Mouse (Mus musculus) 416B (cell line): ENCODE measurements around the gene Zc3h7b.
A peak's percentile ranks its signal among the peaks of the same experiment; 100 is the strongest.

Experiments used
- DNase-seq: peaks from one replicate; pipeline ENCODE4 v3.0.0; 2011; ENCODE audit warnings: low read depth

Gene Zc3h7b

DNA sequence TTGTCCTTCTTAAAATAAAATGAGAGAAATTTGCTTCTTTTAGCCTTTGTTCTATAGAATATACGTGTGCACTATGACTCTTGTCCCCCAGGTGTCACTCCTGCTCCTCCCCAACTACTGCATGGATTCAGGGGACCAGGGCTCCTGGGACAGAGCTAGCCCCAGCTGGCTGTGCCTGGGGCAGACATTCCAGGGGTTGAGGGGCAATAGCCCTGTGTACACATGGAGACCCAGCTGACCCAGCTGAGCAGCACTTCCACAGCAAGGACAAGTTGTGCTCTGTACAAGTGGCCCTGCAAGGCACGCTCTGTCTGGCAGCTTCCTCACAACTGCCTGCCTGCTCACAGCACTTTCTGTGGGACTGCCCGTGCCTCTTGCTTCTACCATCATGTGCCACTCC, 51.4 kb downstream of the Zc3h7b start:
- DNase-seq, result peak; percentile 42

DNA sequence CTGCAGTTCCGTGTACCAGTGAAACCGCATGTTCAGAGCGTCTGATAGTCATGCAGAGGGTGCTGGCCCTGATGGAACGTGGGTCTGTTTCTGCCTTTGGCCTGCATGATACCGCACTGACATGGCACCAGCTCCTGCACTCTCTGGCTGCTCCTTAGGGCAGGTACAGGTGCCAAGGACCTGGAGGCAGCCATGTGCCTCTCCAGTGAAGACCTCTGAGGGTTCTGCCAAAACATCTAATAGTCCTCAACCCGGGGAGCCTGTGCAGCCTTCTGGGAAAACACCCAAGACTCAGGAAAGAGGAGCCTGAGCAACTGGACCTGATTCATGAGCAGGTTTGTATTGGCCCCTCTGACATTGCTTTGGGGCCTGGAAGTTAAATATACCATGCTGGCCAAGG, 53.0 kb downstream of the Zc3h7b start:
- no peak for DNase-seq

DNA sequence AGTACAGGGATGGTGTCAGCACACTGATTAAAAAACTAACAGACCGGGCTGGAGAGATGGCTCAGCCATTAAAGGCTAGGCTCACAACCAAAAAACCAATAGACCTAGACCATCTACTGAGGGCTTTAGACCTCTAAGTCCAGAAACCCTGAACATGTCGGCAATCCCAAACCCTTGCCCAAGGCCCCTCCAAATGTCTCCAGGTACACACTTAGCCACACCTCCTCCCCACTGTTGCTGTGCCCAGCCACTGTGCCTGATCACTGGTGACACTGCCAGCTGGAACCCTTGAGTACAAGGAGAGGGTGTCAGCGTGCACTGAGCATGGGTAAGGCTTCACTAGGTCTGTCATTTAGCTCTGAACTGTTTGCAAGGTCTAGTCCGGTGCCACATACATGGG, 53.6 kb downstream of the Zc3h7b start:
- no peak for DNase-seq

DNA sequence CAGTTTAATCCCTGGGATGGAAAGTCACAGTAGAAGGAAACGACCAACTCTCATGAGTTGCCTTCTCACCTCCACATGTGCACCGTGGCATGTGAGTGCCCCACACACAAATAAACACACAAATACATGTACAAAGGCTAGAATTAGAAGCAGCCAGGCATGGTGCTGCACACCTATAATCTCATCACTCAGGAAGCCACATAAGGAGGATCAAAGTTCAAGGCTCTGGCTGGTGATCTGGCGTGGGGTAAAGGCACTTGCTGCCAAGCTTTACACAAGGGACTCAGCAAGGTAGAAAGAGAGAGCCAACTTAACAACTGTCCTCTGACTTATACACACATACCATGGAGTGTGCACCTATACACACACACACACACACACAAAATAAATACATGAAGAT, 55.5 kb downstream of the Zc3h7b start:
- no peak for DNase-seq

DNA sequence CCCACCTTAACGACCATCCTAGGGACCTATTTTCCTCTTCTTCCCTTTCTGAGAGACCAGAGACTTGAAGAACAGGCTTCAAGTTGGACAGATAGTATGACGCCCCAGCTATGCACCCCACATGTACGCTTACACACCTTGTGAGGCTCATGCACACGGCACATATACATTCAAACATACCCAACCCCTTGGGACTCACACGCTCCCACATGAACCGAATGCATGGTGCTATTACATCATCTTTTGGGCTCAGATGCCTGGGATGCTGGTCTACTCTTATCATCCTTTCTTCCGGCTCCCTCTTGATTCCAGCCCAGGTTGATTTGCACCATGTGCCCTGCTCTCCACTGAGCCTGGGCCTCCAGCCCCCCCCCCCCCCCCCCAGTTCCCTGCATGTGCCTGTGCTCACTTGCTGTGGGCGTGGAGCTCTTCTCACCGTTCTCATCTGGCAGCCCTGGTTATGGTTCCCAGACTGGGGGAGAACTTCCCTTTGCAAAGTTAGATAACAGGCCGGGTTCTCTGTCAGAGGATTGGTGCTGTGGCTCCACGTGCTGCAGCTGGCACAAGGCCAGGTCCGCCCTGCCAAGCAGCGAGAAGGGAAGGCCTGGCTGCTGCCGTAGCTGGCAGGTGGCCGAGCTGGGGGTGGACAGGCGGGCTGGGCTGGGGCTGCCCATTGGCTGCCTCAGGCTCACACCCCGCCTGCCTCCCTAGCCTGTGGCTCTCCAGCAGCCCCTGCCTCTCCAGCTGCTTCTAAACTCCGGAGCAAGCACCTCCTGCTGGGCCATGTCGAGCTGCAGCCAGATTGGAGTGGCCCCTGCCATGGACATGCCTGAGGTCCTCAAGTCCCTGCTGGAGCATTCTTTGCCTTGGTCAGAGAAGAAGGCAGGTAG, 57.4 kb downstream of the Zc3h7b start, which contains the start of gene Tef:
TSS of gene Tef (plus strand) at position 421 of the 890 bp plus-strand sequence.
- DNase-seq, result peak; percentile 98

DNA sequence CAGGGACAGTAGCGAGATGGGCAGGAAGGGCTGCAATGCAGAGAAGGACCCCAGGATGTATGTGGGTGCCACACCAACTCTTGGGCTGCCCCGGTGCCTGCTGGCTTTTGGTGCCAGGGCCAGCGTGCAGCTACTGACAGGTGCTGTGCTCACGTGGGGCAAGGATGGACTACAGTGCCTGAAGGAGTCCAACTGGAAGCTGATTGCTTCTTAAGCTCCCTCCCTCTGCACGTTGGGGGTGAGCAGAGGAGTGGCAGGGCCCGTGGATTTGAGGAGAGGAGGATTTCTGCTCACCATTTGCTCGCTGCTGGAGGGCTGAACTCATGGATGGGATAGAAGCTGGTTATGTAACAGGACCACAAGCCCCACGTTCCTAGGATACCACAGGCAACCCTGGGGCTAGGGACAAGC, 58.1 kb downstream of the Zc3h7b start:
- no peak for DNase-seq

DNA sequence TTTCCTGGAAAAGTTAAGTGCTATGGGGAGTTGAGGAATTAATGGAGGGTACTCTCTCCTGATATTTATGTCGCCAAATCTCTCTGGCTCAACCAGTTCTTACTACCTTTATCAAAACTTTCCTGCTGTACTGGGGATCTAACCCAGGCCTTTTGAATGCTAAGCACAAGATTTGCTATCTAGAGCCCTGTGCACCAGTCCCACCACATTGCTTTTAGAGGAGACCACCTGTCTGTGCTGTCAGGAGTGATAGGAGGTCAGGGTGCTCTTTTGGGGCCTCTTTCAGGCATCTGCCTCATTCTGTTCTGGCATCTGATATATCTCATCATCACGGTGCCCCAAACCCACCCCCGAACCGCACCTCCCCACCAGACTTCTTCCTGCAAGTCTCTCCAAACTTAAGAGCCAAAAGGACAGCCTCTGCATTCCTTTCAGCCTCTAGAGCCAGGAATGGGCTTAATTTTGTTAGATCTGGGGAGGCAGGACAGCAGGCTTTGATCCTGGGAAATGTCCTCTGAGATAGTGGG, 58.6 kb downstream of the Zc3h7b start:
- DNase-seq, result no peak

DNA sequence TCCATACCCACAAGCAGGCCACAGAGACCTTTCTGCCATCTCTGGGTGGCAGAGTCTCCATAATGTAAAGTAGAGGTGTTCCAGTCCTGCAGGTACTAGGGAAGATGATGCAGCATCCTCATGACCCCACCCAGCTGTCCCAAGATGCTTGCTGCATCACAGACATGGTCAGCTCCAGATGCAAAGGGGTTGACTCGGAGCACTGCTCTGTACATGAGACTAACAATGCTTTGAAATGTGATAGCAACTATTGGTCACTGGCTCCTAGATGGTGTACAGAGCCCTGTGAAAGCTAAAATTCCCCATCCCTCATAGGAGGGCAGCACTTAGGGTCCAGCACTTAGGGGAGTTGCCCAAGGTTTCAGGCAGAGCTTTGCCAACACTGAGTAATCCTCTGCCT, 59.3 kb downstream of the Zc3h7b start:
- no peak for DNase-seq

DNA sequence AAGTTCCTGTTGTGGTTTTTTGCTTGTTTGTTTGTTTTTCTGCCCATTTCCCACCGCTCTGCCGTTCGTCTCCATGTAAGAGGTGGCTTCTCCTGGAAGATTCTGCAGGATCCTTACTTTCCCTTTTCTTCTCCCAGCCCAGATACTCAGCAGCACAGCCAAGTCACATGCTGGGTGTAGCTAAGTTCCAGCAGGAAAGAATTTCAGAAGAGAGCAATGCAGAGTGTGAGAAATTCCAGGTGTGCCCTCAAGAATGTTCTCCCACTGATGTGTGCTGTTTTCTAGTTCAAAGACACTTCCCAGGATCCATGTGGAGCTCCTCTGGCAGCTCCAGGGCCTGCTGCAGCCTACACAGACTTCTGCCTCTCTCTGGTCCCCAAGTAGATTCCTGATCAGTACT, 60.0 kb downstream of the Zc3h7b start:
- DNase-seq, result no peak

DNA sequence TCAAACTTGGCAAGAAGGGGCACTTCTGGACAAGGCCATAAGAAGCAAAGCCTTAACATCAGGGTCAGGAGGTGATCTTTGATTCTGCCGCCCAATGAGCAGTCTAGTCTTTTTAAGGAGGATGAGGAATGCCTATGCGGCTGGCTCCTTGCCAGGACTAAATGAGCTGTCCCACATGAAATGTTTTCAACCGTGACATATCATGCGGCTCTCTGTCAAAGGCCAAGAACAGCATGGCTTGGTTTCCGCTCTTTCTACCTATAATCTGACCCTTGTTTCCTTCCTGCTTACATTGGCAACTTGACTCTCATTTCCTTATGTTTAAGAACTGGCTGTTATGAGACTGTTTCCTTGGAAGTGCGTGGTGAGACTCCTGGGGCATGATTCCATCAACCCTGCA, 60.8 kb downstream of the Zc3h7b start:
- DNase-seq, result no peak

DNA sequence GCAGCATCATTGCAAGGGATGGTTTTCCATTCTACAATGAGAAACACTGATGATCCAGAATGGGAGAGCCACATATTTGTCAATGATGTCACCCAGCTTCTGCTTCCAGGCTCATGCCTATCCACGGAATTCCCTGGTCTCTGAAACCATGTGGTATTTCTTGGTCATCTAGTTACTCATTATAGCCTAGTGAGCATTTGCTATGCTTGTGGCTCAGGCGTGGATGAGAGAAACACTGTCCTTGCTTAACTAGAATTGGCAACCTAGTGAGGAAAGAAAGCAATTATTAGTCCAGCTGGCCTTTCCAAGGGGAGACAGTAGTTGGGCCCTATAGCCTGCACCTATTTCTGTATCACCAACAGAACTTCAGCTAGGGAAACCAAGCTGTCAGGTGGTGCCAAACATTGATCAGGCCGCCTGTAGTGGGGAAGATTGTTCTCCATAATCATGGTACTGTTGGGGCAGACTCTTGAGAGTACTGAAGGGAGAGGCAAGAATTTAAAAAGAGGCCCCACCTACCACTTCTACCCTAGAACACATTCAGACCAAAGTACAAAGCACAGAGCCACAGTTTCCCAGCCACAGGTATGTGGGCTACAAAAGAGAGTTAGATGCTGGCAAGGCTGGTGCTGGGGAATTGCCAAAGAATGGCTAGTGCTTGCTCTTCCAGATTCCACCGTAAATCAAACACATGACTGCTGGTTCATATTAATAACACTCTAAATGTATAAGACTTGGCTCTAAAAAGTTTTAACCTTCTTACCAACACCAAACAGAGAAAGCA, 62.0 kb downstream of the Zc3h7b start:
- no peak for DNase-seq

DNA sequence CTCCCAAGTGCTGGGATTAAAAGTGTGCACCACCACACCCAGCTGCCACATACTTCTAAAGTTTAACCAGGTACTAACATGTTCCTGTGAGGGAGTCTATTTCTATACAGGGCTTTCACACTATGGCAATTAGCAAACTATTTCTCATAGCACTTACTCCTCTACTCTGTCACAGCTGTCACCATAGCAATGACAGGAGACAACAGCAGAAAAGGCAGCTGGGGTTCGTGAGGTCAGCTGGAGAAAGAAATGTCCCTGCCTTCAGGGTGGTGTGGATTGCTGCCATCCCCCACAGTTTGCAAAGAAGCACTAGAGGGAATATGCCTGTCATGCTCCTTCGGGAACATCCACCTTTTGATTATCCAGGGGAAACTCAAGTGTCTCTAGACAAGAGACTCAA, 63.9 kb downstream of the Zc3h7b start:
- DNase-seq, result no peak

DNA sequence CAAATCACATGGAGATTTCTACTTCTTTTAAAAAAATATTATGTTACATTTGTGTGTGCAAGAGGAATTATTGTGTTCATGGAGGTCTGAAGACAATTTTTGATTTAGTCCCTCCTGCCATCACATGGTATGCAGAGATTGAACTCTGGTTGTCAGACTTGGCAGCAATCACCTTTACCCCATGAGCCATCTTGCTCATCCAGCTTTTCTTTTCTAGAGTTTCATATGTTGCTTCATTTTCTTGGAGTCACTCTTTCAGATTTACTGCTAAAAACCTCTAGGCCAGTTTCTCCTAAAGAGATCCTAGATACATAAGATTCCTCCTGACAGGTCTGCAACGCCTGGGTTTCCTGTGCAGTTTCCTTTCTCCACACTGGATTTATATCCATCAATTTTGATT, 64.7 kb downstream of the Zc3h7b start:
- DNase-seq, result no peak

DNA sequence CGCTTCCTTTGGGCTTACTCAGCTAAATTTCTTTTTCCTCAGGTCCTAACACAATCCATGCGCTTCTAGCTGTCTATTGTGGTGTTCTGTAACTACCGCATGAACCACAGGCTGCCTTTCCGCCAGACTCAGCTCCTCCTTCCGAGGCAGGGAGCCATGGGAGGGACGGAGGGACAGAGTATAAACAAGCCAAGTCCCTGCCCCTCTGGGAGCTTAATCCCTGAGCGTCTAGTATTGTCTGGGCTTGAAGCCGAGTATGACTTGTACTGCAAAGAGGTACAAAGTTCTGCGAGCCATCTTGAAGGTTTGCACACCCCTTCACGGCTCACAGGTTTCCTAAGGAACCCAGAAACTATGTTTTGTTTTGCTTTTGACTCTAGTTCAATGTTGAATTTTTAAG, 65.3 kb downstream of the Zc3h7b start:
- peak; percentile 92 for DNase-seq

DNA sequence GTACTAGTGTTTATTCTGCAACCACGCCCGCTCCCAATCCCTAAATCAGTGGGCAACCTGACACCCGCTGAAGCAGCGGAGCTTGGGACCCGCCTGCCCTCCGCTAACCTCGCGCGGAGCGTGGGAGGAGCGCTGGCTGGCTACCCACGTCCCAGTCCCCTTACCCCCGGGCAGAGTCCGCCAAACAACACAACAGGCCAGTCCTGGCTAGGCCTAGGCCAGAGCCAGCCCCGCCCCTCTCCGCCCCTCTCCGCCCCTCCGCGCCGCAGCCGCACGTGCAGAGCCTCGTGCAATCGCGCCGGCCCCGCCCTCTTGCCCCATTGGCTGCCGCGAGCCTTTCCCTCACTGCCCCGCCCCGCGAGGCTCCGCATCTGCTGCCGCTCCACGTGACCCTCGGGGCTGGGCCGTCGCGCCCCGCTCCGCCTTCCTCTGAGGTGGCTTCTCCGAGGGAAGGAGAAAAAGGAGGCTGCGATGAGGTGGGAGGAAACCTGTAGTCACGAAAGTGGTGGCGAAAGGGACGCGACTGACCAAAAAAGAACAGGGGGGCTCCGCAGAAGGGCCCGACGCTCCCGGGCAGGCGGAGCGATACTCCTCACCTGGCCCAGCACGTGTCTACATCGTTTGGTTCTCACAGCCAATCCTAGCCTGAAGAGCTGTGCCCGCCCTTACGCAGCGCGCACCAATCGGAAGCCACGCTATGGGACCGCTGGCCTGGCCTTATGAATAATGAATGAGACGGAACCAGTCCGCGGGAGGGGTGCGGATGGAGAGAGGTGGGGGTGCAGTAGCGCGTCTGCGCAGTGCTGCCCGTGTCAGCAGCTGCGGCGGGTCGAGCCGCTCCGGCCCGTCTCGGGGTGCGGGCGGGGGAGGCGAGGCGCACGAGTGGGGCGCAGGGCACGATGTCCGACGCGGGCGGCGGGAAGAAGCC, 66.1 kb downstream of the Zc3h7b start:
- DNase-seq, result peak; percentile 100

DNA sequence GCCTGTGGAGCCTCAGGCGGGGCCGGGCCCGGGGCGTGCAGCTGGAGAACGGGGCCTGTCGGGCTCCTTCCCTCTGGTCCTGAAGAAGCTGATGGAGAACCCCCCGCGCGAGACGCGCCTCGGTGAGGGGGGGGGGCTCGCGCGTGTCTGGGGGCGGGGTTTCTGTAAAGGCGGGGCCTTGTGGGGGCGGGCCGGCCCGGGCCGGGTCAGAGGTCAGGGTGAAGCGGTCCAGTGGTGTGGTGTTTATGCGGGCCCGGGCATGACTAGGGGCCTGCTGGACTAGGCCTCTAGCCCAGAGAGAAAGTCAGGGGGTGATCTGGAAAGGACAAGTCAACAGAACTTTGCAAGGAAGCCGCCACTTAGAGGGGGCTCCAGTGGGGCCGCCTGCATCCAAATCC, 66.7 kb downstream of the Zc3h7b start:
- peak; percentile 80 for DNase-seq

DNA sequence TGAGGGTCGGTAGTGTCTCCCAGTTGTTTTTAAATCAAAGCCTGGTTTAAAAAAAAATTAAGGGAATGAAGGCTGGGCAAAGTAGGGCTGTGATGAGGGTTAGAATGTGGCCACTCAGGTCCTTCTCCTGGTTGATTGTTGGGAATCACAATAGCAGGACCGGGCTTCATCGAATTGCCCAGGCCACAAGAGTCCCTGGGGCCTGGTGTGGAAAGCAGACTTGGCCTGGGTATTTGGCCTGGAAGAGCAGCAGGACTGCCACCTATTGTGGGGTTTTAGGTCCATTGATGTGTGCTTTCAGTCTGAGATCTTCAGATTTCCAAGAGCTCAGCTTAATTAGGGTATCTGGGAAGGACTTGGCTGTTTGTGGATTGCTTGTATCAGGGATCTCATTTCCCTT, 67.4 kb downstream of the Zc3h7b start:
- DNase-seq, result peak; percentile 34

DNA sequence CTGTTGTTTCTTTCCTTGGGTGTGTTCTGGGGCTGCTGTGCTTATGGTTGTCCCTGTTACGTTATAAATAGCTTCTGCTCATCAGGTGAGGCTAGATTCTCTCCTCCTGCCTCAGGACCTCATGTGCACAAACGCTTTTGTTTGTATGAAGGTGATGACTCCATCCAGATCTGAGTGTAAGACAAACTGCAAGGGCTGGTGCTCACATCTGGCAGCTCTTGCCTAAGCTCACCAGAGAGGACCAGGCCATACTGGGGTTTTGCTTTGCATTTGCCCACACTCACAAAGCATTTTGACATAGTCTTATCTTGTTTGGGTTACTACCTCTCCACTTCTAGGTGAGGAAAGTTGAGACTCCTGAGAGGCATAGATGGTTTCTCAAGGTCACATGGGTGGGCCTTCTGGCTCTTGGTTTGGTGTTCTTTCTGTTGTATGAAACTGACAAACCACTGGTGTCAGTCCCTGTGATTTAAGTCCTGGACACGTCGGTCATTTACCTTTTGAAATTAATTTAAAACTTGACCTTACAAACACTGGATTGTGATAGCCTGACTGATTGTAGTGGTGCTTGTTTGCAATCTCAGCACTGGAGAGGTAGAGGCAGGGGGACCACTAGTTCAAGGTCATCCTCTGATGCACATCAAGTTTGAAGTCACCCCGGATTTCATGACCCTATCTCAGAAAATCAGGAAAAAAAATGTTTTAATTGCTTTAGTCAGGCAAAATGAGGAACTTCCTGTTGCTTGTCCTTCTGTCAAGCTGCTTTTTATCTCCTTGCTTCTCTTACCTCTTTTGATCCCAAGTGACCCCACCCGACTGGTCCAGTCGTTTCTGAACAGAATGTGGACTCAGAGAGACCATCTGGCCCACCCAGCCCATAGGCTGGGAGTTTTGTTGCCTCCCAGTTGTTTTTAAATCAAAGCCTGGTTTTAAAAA, 68.1 kb downstream of the Zc3h7b start:
- no peak for DNase-seq

DNA sequence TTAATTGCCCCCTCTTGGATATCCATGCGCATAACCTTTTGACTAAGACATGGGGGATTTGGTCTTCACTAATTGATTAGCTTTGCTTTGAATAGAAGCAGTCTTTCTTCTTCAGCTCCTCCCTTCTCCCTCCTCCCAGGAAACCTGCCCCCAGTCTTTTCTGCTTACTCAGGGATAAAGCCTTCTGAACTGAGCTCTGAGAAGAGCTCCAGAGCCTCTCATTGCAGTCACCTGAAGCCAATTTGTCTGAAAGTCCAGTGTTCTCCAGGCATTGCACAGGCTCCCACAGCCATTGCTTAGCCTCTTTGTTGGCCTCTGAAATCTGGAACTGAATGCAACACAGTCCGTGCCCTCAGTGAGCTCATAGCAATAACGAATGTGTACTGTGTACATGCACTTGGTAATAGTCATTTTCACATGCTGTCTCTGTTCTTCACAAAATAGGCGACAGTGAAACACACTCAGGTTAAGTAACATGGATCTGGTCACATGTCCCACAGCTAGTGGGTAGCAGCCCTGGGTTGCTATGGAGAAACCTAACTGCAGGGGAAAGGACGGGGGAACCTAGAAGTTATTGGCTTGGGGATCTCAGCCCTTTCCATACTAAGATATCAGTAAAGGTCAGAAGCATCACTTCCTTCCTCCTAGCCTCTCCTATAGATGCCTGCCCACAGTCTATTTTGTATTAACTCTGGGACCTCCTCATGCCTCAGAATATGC, 69.3 kb downstream of the Zc3h7b start:
- DNase-seq, result peak; percentile 65

DNA sequence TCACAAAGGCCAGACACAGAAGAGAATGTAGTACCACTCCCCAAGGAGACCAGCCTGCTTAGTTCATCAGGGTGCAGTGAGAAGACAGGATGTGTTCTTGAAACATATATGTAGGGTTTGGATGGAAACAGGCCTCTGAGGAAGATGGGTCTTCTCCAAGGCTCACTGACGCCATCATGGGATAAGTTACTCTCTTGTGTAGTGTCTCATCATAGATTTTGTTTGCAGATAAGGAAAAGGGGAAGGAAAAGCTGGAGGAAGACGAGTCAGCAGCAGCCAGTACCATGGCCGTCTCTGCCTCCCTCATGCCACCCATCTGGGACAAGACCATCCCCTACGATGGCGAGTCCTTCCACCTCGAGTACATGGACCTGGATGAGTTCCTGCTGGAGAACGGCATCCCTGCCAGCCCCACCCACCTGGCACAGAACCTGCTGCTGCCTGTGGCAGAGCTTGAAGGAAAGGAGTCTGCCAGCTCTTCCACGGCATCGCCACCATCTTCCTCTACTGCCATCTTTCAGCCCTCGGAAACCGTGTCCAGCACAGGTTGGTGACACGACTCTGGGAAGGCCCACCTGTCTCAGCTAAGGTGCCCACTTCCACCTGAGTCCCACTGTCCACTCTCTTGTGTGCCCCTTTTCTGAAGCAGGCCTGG, 70.0 kb downstream of the Zc3h7b start:
- peak; percentile 72 for DNase-seq
